Mouse (Mus musculus) B cell, adult 2 months (primary cell): ENCODE measurements at regions not wholly inside any gene's neighbourhood (a gene's known extent, or its start where the extent isn't known, plus 50 kb on each side); places are given as distances from the start of the nearest gene placed in this dataset.

ENCODE experiments used
- DNase-seq, 2 experiments: peaks; one replicate each; pipeline ENCODE4 v3.0.0; 2022

DNA sequence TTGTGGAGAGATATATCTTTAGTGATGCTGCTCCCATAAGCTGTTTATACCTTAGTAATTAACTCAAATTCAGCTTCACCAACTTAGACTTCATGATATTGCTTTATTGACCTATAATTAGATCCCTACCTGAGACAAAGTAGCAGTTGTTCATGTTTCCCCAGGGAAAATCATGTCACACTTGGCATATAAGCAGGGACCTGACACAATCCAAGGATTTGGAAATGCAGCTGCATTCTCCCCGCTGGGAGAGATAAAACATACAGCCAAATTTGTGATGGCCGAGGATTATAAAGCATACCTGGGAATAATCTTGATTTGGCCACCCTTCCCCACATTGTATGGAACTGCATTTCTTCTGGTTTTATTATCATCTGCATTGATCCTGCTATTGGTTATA is 55.6 kb upstream of the Tmc1 start:
- DNase-seq: no peak

DNA sequence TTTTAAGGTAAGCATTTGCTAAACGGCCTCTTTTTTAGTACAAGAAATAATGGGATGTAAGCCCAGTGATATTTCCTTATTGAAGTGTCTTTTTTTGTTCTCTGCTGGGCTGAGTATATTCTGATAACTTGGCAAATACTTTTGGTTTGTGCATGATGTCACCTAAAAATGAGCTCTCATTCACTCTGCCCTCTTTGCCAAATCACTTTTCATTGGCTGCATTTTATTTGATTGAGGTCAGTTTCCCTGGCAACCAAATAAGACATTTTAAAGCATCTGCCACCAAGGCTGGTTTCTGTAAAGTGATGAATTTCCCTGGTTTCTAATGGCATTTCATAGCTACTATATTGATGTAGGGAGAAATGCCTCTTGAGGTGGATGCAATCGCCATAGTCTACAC is 50.4 kb upstream of the Tmc1 start:
- no peak for DNase-seq
